Mouse (Mus musculus) T-helper 1 cell (primary cell): ENCODE measurements around the gene Rnf114.

ENCODE experiments used
- in situ Hi-C: fragments of 300-600 bp; cut with MboI, MseI; formaldehyde crosslinking; loops from one replicate; pipeline ENCODE4 v1.15.1; 2025; ENCODE audit warnings: high pct_unique_total_duplicates

The Rnf114 gene

GRCm38 (mm10) chr2:167474218-167474617 lies 18.2 kb upstream of the Rnf114 start:
- in situ Hi-C loops: no loop called here

- in situ Hi-C loops: no loop called here
Measured at GRCm38 (mm10) chr2:167475596-167475995, 16.8 kb upstream of the Rnf114 start.

- in situ Hi-C loops: no loop called here
Measured at GRCm38 (mm10) chr2:167476200-167476688, 16.2 kb upstream of the Rnf114 start.

- in situ Hi-C loops: no loop called here
Measured at GRCm38 (mm10) chr2:167476762-167477161, 15.7 kb upstream of the Rnf114 start.

- in situ Hi-C loops: no loop called here
Measured at GRCm38 (mm10) chr2:167478128-167478527, 14.3 kb upstream of the Rnf114 start.

GRCm38 (mm10) chr2:167479501-167479900 lies 12.9 kb upstream of the Rnf114 start:
- in situ Hi-C loops: no loop called here

GRCm38 (mm10) chr2:167482681-167483080 lies 9.8 kb upstream of the Rnf114 start:
- in situ Hi-C loops: no loop called here

GRCm38 (mm10) chr2:167483081-167483826 lies 9.2 kb upstream of the Rnf114 start:
- in situ Hi-C loops: no loop called here

- in situ Hi-C loops: no loop called here
Measured at GRCm38 (mm10) chr2:167483827-167484410, 8.5 kb upstream of the Rnf114 start.

GRCm38 (mm10) chr2:167484932-167485331 lies 7.5 kb upstream of the Rnf114 start:
- in situ Hi-C loops: no loop called here

- in situ Hi-C loops: no loop called here
Measured at GRCm38 (mm10) chr2:167485501-167486377, 6.7 kb upstream of the Rnf114 start.

GRCm38 (mm10) chr2:167486573-167486972 lies 5.9 kb upstream of the Rnf114 start:
- in situ Hi-C loops: no loop called here

GRCm38 (mm10) chr2:167487551-167487950 lies 4.9 kb upstream of the Rnf114 start:
- in situ Hi-C loops: no loop called here

GRCm38 (mm10) chr2:167487994-167488393 lies 4.5 kb upstream of the Rnf114 start:
- in situ Hi-C loops: no loop called here

- in situ Hi-C loops: no loop called here
Measured at GRCm38 (mm10) chr2:167490813-167491525, 1.5 kb upstream of the Rnf114 start.

- in situ Hi-C loops: no loop called here
Measured at GRCm38 (mm10) chr2:167492713-167493636, 530 bp downstream of the Rnf114 start, which contains the start of gene Spata2. Spata2 (minus strand) TSS chr2:167492887.

- in situ Hi-C loops: no loop called here
Measured at GRCm38 (mm10) chr2:167496437-167496836, 4.0 kb downstream of the Rnf114 start.

GRCm38 (mm10) chr2:167497272-167497671 lies 4.8 kb downstream of the Rnf114 start:
- in situ Hi-C loops: no loop called here

GRCm38 (mm10) chr2:167502554-167503252 lies 10.3 kb downstream of the Rnf114 start:
- in situ Hi-C loops: loop anchor here (5.0 kb wide), 1 partner anchor 440 kb away; the partner anchor contains the start of gene Znfx1
